Mouse (Mus musculus) CD8-positive naive resting alpha-beta T cell, adult 2 months (primary cell): ENCODE data around the gene Slc35f1.

Experiments used
- DNase-seq, 2 experiments: peaks; one replicate each; pipeline ENCODE4 v3.0.0; 2022; ENCODE audit warnings: low read depth in 2 of 2, low spot score in 2 of 2

Slc35f1 gene

DNA sequence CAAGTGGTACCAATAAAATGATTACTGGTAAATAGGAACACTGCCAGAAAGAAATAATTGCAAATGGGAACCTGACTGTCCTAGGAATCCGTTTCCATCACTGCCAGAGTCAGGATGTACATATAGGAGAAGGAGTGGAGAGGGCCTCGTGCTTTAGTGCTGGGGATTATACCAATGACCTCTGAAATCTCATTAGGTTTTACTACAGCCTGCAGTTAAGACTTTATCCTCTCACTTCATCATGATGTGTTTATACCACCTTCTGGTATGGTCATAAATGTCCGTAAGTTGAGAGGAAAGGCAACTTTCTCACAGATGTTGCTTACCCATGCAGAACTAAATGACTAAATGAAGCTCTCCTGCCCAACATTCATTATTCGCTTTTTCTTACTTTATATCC, 401.2 kb downstream of the Slc35f1 start:
- no peak for DNase-seq

DNA sequence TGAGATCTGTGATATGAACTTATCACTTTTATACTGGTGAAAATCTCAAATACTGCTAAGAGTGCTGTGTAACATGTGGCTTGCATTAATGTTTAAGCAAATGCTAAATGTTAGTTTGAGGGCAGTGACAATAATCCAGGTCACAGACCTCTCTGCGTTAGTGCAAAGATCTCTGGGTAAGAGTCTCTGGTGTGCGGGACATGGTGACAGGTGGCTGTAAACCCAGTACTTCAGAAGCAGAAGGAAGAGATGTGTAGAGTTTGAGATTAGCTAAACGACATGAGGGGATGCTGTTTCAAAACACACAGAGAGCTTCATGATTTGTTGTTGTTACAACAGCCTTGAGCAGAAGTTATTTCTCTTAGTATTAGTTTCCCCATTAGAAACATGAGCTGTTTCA, 406.1 kb downstream of the Slc35f1 start:
- no peak for DNase-seq

DNA sequence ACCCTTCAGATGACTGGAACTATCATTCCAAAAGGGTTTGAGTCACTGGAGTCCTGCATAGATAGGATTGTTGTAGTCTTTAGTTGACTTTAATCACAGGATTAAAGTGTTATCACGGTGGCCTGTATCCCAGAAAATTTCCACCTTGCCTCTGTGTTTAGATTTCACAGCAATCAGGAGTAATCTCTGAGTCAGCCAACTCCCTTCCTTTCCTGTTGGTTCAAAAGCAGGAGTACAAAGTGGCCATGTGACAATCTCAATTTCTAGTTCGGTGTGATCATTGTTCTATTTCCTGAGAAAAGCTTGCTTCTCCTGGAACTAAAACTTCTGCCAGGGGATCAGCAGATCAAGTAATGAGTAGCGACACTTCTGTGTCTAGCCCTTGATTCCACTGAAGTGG, 410.5 kb downstream of the Slc35f1 start:
- DNase-seq: no peak

DNA sequence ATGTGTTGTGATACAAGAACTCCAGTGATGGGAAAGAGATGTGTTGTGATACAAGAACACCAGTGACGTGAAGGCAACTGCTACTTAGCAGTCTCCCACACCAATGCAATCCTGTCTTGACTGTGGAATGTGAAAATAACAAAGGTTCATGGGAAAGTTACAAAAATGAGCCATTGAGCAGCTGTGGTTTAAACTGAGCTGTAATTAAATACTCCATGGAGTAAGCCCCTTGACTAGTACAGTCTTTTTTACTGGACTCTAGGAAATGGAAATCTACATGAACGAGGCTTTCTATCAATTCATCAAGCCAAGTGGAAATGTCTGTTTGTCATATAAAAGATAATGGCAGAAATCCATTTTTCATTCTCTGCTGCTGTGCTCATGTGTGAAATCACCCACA, 411.1 kb downstream of the Slc35f1 start:
- no peak for DNase-seq

DNA sequence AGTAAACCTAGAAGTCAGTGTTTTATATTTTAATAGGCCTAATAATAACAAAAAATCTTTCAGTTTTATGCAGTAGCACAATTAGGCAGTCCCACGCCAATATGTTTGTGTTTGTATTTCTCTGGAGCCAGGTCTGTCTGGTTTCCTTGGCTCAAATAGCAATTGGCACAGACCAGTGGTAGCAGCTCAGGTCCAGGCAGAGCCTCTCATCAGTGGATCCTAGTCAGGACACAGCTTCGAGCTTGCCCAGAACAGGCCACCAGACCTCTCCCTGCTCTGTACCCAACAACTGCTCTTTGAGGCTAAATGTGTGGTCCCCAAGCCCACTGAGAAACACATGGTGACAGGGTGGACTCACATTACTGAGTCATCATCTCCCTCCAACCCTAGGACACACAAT, 412.1 kb downstream of the Slc35f1 start:
- DNase-seq: no peak

DNA sequence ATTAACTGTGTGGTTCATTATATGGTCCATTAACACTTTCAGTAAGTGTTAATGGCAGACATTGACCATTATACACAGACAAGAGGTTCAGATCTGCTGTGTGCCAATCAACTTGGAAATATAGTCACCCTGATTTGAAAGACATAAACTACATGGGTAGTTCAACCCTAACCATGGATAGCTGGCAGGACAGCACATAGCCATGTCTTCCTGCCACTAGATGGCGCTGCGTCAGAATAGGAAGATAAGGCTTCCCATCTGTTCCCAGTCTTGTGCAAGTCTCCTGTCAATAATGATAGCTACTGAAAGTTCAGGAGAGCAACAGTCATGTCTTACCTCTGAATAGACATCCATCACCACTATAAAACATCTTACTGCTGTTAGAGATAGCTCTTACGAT, 424.7 kb downstream of the Slc35f1 start:
- no peak for DNase-seq

DNA sequence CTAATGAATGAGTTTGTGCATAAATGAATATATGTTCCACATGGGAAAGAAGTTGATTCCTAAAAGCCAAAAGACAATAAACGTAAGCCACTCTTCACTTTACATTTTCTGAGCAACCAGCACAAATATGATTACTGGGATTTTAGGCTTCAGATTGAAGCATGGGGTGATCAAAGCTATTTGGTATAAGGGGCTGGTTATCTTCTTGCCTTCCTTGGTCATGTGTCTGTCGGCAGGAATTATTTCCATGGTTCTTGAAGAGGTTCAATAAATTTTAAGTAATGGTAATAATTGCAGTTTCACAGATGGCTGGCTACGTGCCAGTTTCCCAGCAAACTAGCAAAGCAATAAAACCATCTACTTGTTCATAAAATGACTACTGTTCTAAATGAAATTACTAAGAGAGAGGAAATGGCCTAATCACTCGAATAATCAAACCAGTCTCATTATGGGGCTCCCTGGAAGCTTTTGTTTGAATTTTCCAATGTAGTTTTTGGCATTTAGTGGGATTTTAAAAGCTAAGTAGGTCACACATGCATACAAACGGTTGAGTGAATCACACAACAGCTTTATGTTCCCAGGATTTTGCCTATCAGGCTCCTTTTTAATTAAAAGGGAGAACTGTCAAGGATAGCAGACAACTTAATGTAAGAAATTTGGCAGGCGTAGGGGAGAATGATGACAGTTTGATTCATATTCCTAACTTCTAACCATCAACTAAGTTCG, 425.5 kb downstream of the Slc35f1 start:
- DNase-seq: no peak

DNA sequence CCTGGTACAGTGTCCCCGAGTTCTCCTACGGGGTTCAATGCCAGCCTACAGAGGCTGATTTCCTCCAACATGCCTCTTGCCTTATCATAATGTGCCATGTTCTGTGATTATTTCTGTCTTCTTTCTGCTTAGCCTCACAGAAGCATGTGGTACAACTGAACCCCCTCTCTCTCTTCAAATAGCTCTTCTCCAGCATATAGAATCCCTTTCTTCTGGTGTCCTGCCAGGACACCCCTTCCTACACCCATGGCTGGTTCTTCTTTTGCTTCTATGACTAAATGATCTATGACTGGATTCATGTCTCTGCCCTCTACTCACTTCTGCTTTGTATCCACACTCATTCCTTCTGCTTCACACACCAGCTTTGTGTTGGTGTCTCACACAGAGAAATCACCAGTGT, 430.3 kb downstream of the Slc35f1 start:
- DNase-seq: no peak

DNA sequence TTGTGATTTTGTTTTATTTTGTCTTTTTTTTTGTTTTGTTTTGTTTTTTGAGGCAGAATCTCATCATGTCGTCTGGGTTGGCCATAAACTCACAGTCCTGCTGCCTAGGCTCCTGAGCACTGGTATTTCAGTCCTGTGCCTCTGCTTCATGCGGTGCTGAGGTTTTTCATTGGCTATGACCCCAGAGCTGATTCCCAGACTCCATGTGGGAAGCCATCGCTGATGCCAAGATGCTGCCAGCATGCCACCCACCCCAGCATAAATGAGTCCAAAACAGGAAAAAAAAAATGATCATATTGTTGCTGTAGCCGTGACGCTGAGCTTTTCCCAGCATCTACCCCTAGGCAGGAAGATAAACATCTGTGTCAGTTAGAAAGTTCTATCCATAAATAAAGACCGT, 434.0 kb downstream of the Slc35f1 start:
- DNase-seq: no peak

DNA sequence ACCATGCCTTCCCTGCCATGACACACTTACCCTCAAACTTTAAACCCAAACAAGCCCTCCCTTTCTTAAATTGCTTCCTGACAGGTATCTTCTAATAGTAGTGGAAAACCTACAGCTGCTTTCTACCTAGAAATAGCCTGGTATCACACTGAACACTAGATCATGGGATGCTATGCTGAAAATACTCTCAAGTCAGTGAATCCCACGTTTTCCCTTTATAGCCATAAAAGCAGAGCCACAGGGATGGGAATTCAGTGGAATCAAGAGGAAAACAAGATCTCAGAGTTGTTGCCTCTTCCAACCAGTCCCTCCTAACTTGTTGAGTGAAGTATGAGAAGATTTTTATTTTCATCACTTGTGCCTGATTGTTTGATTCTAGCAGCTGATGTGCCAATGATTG, 442.4 kb downstream of the Slc35f1 start:
- DNase-seq: no peak

DNA sequence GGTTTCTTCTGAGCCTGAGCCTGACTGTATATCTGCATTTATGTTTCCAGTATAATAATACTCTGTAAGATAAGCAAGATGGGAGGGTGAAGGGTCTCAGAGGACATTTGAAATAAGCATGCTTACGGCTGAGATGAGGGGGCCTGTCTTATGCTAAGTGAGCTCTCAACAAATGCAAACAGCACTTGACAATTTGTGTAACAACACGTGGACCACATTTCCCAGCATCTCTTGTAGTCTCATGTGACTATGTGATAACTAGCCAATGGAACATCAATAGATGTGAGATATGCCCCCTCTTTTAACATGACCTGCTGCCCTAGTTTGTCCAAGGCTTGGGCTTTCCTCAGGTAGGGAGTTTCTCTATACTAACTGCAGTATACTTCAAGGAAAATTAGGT, 460.0 kb downstream of the Slc35f1 start:
- no peak for DNase-seq

DNA sequence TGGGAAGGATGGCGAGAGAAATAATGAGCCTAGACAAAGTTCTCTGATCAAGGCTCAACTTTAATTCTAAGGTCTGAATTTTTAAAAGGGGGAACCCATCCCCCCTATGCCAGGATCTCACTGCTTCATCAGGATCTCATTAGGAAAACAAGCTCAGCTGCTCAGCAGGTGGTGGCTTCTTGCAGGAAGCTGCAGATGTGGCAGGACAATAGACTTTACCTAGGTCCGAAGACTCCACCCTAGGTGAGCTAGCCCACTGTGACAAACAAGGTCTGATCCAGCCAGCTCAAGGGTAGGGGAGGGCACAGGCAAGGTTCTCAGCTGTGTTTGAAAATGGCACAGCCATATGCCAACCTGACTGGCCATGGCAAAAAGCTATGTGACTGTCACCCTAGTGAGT, 460.6 kb downstream of the Slc35f1 start:
- no peak for DNase-seq

DNA sequence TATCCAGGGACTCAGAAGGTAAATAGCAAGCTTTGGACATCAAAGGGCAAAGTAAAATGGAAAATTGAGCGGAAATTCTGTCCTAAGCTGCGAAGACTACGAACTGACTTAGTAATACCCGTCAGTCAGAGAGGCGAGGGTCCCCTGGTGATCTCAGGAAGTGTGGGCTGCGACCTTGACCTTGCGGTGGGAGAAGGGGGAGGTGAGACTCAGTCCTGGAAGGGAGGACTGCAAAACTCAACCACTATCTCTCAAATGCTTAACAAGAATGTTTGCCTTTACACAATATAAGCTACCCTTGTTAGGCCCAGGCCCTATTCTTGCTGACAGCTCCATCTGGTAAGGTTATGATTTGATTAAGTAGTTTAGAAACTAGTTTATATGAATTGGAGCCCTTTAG, 466.0 kb downstream of the Slc35f1 start:
- DNase-seq: no peak

DNA sequence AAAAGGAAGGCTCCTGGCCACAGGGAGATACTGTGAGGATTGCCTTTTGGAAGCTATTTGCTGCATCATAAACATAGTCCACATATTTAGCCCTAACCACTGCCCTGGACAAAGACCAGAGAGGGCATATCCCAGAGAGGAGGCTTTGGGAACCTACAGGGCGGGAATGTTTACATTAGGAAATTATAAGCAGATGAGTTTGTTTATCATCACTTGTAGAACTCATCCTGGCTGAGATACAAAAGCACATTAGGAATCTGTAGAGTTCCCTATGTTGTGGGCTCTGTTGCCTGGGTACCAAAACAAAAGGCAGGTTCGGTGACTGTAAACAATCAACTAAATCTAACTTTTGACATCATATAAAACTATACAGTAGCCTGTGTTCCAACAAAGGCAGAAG, 467.4 kb downstream of the Slc35f1 start:
- DNase-seq: no peak
